Mouse (Mus musculus): Measurements from ENCODE around the gene Dnaic1. TPM values are rescaled to one million over a fixed set of nuclear protein-coding genes. Genes with fewer than 3 reads are reported as not detected.
A peak's percentile ranks its signal among the peaks of the same experiment; 100 is the strongest.
"Not testable (repeated sequence)": the region's sequence is repeated elsewhere in the genome, so short reads cannot be mapped to it uniquely, and the experiment has no call there.

Gene Dnaic1
- polyA plus RNA-seq, 1 experiment from 2014 or later, result 1.4 TPM

DNA sequence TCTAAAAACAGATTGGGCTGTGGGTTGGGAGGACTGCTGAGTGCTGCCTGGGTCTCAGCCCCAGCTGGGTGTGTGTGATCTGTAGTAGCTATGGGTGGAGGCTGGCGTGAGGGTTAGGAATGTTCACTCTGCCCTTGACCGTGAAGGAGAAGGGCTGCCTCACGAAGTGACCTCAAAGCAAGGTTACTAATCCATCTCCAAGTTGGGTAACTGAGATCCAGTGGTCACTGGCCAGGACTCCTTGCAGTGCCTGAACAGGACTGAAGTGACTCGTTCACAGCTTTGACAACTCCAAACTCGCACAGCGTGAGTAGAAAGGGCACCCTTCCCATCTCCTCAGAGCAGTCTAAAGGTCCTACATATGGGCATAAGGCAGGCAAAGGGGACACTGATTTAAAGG, 109.3 kb downstream of the Dnaic1 start:
- WGBS, result 51% methylated on average over 6 of the region's 6 CpGs
- Histone ChIP-seq H3K27ac (peak overlapping the region; percentile 63), H3K9me3 (no peaks in the 10 kb centered on the region), H3K27me3 (ENCODE audit: insufficient read depth, poor library complexity, severe bottlenecking) (peaks cover 64% of the 10 kb centered on the region), H3K4me1 (peaks cover 60% of the 10 kb centered on the region), H3K36me3 (no peaks in the 10 kb centered on the region), H3K4me3 (no peak overlapping the region)
- DNase-seq (ENCODE audit: low spot score), result peak; percentile 66

DNA sequence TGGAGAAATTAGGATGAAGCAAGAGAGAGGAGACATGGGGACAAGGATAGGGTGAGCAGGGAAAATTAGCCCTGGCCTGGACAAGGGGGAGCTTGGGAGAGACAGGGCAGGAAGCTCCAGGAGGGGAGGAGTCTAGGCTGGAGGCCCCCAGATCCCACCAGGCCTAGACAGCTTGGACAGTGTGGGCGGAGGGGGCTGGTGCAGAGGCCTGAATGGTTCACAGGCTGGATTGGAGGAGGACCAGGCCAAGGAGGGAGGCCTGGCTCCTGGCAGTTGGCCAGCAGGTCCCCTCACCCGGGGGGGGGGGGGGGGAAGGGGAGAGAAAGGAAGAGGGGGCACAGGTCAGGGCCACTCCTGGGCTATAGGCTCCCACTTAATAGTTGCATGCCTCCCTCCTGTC, 109.7 kb downstream of the Dnaic1 start:
- no peaks in the 10 kb centered on the region for H3K9me3 ChIP-seq
- WGBS, result 44% methylated on average over 1 of the region's 2 CpGs
- H3K36me3 ChIP-seq, result no peaks in the 10 kb centered on the region
- H3K27me3 ChIP-seq (ENCODE audit: insufficient read depth, poor library complexity, severe bottlenecking), result peaks cover 59% of the 10 kb centered on the region
- H3K27ac ChIP-seq, result peak overlapping the region; percentile 63
- peaks cover 62% of the 10 kb centered on the region for H3K4me1 ChIP-seq
- H3K4me3 ChIP-seq, result no peak overlapping the region
- no peak for DNase-seq (ENCODE audit: low spot score)

DNA sequence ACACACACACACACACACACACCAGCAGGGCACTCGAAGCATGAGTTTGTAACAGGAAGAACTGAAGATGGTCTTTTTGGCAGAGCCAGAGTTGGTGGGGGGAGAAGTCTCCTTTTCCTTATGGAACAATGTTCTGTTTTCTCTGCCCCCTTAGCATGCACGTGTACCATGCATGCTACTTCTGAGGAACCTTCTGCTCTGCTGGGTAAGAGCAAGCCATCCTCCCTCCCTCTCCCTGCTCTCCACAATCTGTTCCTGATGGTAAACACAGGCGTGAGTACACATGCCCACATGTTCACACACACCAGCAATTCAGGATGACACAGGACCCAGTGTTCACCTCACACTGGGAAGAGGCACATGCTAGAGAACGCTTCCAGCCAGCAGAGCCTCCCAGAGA, 111.6 kb downstream of the Dnaic1 start:
- Histone ChIP-seq H3K9me3 (no peaks in the 10 kb centered on the region), H3K4me3 (no peak overlapping the region), H3K27me3 (ENCODE audit: insufficient read depth, poor library complexity, severe bottlenecking) (peaks cover 46% of the 10 kb centered on the region), H3K36me3 (no peaks in the 10 kb centered on the region), H3K4me1 (peaks cover 60% of the 10 kb centered on the region), H3K27ac (no peak overlapping the region)
- no peak for DNase-seq (ENCODE audit: low spot score)
- WGBS, result 76% methylated on average over 4 of the region's 4 CpGs

GRCm38 (mm10) chr4:41681947-41682346, 112.4 kb downstream of the Dnaic1 start:
- Histone ChIP-seq H3K4me3 (no peak overlapping the region), H3K4me1 (peaks cover 52% of the 10 kb centered on the region), H3K27me3 (ENCODE audit: insufficient read depth, poor library complexity, severe bottlenecking) (peaks cover 38% of the 10 kb centered on the region), H3K27ac (0 out of 2 replicates have a peak overlapping the region, but pooled peaks have one; percentile 6), H3K9me3 (no peaks in the 10 kb centered on the region), H3K36me3 (no peaks in the 10 kb centered on the region)
- 64% methylated on average over 10 of the region's 10 CpGs for WGBS
- DNase-seq (ENCODE audit: low spot score), result peak; percentile 75

DNA sequence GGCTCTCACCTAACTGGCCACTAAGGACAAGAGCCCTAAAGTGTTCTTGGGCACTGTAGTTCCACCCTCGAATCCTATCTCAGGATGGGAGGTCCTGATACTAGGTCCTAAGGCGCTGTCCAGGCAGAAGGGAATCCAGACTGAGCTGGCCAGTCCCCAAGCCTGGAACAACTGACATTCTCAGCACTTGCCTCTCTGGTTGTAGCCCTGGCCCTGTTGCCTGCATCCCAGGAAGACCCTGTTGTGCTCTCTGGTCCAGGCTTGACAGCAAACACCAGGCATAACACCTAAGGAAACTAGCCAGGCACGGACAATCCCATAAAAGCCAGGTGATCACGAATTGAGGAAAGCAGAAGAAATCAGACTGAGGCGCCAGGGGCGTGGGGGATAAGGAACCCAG, 113.2 kb downstream of the Dnaic1 start:
- H3K27me3 ChIP-seq (ENCODE audit: insufficient read depth, poor library complexity, severe bottlenecking), result peaks cover 30% of the 10 kb centered on the region; the same call in 1 of the 2 replicates
- DNase-seq (ENCODE audit: low spot score), result peak; percentile 74
- H3K36me3 ChIP-seq, result no peaks in the 10 kb centered on the region
- H3K4me3 ChIP-seq, result no peak overlapping the region
- WGBS, result 9% methylated on average over 6 of the region's 6 CpGs
- H3K4me1 ChIP-seq, result peaks cover 44% of the 10 kb centered on the region
- H3K9me3 ChIP-seq, result no peaks in the 10 kb centered on the region
- H3K27ac ChIP-seq, result peak overlapping the region; percentile 69; the same call in 1 of the 2 replicates

DNA sequence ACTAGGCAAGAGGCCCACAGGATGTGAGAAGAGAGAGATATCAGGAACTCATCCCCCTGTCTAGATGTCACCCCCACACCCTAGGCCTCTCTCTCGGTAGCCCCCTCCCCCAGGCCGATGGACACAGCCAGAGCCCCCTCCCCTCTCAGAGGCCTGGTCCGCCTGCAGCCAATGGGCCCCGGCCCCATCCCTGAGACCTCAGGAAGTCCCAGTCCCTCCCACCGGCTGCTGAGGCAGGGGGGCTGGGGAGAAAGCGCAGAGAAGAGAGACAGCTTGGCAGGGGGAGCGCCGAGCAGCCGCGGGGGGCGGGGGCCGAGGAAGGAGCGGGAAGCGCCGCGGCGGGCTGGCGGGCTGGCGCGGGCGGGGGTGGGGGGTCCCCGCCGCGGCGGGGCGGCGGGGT, 113.7 kb downstream of the Dnaic1 start:
- not testable (repeated sequence) for H3K36me3 ChIP-seq; DNase-seq (ENCODE audit: low spot score); H3K9me3 ChIP-seq; H3K27ac ChIP-seq
- H3K4me3 ChIP-seq, result peak overlapping the region; percentile 38
- peaks cover 43% of the 10 kb centered on the region for H3K4me1 ChIP-seq
- 0% methylated on average over 7 of the region's 27 CpGs for WGBS
- H3K27me3 ChIP-seq (ENCODE audit: insufficient read depth, poor library complexity, severe bottlenecking), result peaks cover 30% of the 10 kb centered on the region; the same call in 1 of the 2 replicates

- H3K36me3 ChIP-seq; DNase-seq (ENCODE audit: low spot score); H3K9me3 ChIP-seq; H3K27ac ChIP-seq: not testable (repeated sequence)
- Histone ChIP-seq H3K4me3 (0 out of 2 replicates have a peak overlapping the region, but pooled peaks have one; percentile 24), H3K27me3 (ENCODE audit: insufficient read depth, poor library complexity, severe bottlenecking) (peaks cover 24% of the 10 kb centered on the region; the same call in 1 of the 2 replicates), H3K4me1 (peaks cover 33% of the 10 kb centered on the region)
- WGBS, result under 1% methylated on average over 26 of the region's 27 CpGs
Observed at GRCm38 (mm10) chr4:41684131-41684930, 114.8 kb downstream of the Dnaic1 start.

DNA sequence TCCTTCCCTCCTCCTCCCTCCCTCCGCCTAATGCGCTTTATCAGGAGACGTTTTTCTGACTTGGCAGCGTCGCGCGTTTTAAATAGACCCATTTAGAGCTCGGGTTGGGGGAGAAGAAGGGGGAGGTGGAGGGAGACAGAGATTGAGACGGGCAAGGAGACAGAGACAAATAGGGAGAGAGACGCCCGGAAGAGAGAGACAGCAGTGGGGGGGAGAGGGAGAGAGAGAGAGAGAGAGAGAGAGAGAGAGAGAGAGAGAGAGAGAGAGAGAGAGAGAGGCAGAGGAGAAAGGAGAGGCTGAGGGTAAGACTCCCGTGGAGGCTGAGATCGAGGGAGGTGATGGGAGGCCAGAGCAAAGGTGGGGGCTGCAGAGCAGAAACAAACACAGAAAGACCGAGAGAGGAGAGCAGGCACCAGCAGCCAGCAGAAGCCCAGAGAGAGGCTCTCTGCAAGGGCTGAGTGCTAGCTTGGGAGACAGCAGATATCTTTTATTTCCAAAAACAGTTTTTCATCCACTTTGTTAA, 115.4 kb downstream of the Dnaic1 start:
- not testable (repeated sequence) for H3K9me3 ChIP-seq; H3K36me3 ChIP-seq; H3K27ac ChIP-seq; DNase-seq (ENCODE audit: low spot score); H3K4me3 ChIP-seq
- 0% methylated on average over 10 of the region's 14 CpGs for WGBS
- peaks cover 20% of the 10 kb centered on the region; the same call in 1 of the 2 replicates for H3K27me3 ChIP-seq (ENCODE audit: insufficient read depth, poor library complexity, severe bottlenecking)
- peaks cover 26% of the 10 kb centered on the region for H3K4me1 ChIP-seq

DNA sequence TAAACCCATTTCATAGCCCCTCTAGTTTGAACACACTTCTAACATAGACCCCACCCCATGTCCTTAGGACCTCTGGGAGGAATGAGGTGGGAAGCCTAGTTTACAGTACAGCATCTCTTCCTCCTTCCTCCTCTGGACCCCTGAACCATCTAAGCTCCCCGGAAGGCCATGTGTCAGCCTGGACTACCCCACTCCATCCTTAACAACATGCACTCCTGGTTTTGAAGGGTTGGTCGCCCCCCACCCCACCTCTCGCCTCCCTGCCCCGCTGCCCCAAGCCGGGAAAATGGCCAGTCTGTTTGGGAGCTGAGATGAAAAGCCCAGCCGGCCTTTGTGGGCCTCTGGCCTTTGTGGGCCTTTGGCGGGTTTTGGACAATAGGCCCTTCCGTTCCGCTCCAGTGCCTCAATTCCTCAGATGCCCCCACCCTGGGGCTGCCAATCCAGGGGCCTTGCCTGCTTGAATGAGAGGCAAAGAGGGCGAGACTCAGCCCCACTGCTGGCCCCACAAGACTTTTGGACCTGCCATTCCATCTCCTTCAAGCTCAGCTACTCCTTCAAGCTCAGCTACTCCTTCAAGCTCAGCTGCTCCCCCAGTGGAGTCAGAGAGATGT, 116.4 kb downstream of the Dnaic1 start:
- not testable (repeated sequence) for H3K9me3 ChIP-seq; H3K4me3 ChIP-seq; H3K27ac ChIP-seq; DNase-seq (ENCODE audit: low spot score); H3K36me3 ChIP-seq
- peaks cover 19% of the 10 kb centered on the region for H3K4me1 ChIP-seq
- H3K27me3 ChIP-seq (ENCODE audit: insufficient read depth, poor library complexity, severe bottlenecking), result peaks cover 12% of the 10 kb centered on the region; the same call in 1 of the 2 replicates
- WGBS, result 58% methylated on average over 10 of the region's 10 CpGs

Other genes with a start within 250 kb of the Dnaic1 start
- gene Ubap1, start 220.8 kb upstream of the Dnaic1 start, polyA plus RNA-seq (2016; fragmentation: Nextera tagmentation; extraction: Ambion mirVana), result 52.4 and 56.6 TPM in 2 replicates
- 6.9 and 9.1 TPM in 2 replicates for gene Kif24, start 104.9 kb upstream of the Dnaic1 start, polyA plus RNA-seq (2016; fragmentation: Nextera tagmentation; extraction: Ambion mirVana)
- gene Nudt2, start 104.6 kb upstream of the Dnaic1 start, polyA plus RNA-seq (2016; fragmentation: Nextera tagmentation; extraction: Ambion mirVana), result 48.1 and 56.6 TPM in 2 replicates
- 2.9 and 3.2 TPM in 2 replicates for gene AI464131, start 66.7 kb upstream of the Dnaic1 start, polyA plus RNA-seq (2016; fragmentation: Nextera tagmentation; extraction: Ambion mirVana)
- 1.0 TPM in 1 of 2 replicates, not detected in the other for gene 1110017D15Rik, start 52.4 kb upstream of the Dnaic1 start, polyA plus RNA-seq (2016; fragmentation: Nextera tagmentation; extraction: Ambion mirVana)
- gene Fam219a, start 237 bp upstream of the Dnaic1 start, polyA plus RNA-seq (2016; fragmentation: Nextera tagmentation; extraction: Ambion mirVana), result 1.5 and 2.2 TPM in 2 replicates
- gene Enho, start 70.5 kb downstream of the Dnaic1 start, polyA plus RNA-seq (2016; fragmentation: Nextera tagmentation; extraction: Ambion mirVana), result 5.3 and 8.9 TPM in 2 replicates
- 2.6 and 8.9 TPM in 2 replicates for gene Cntfr, start 127.3 kb downstream of the Dnaic1 start, polyA plus RNA-seq (2016; fragmentation: Nextera tagmentation; extraction: Ambion mirVana)
- 144 and 147 TPM in 2 replicates for gene Il11ra1, start 130.2 kb downstream of the Dnaic1 start, polyA plus RNA-seq (2016; fragmentation: Nextera tagmentation; extraction: Ambion mirVana)
- gene Rpp25l, start 143.8 kb downstream of the Dnaic1 start, polyA plus RNA-seq (2016; fragmentation: Nextera tagmentation; extraction: Ambion mirVana), result 54.5 and 71.3 TPM in 2 replicates
- gene Dctn3, start 153.4 kb downstream of the Dnaic1 start, polyA plus RNA-seq (2016; fragmentation: Nextera tagmentation; extraction: Ambion mirVana), result 143 and 146 TPM in 2 replicates
- gene Arid3c, start 161.4 kb downstream of the Dnaic1 start, polyA plus RNA-seq (2016; fragmentation: Nextera tagmentation; extraction: Ambion mirVana), result not detected in 2 replicates
- gene Galt, start 185.5 kb downstream of the Dnaic1 start, polyA plus RNA-seq (2016; fragmentation: Nextera tagmentation; extraction: Ambion mirVana), result 52.7 and 69.7 TPM in 2 replicates
- 79.3 and 97.8 TPM in 2 replicates for gene Sigmar1, start 186.4 kb downstream of the Dnaic1 start, polyA plus RNA-seq (2016; fragmentation: Nextera tagmentation; extraction: Ambion mirVana)
- 38.1 and 39.7 TPM in 2 replicates for gene Ccl27a, start 204.5 kb downstream of the Dnaic1 start, polyA plus RNA-seq (2016; fragmentation: Nextera tagmentation; extraction: Ambion mirVana)